Mouse (Mus musculus): ENCODE data around the gene Olfr668. TPM values are rescaled to one million over a fixed set of nuclear protein-coding genes. Genes with fewer than 3 reads are reported as not detected.
"Not testable (repeated sequence)": the region's sequence is repeated elsewhere in the genome, so short reads cannot be mapped to it uniquely, and the experiment has no call there.

The Olfr668 gene
- not detected in 2 replicates for polyA plus RNA-seq (2015; fragmentation: Nextera tagmentation; extraction: Ambion mirVana)

DNA sequence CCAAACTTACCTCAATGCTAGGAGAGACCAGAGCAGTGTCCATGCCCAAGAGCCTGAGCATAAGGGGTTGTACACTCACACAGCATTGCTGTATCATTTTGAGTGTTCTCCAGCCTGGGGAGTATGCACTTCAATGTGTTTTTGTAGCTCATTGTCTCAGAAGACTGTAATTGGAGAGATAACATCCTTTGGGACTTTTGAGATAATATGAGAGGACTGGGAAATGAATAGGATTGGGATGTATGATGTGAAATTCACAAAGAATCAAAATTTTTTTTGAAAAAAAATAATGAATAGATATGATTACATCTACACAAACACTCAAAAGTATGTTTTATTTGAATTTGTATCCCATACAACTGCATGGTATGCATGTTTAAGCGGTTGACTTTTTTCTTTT lies at the start of gene Olfr668:
Olfr668 (minus strand) TSS at position 101 of the 400 bp plus-strand sequence.
- H3K9ac ChIP-seq = no peak within 1 kb of the TSS
- no peaks in the 10 kb centered on the region for H3K4me1 ChIP-seq
- 67% methylated on average over 1 of the region's 1 CpGs for WGBS

DNA sequence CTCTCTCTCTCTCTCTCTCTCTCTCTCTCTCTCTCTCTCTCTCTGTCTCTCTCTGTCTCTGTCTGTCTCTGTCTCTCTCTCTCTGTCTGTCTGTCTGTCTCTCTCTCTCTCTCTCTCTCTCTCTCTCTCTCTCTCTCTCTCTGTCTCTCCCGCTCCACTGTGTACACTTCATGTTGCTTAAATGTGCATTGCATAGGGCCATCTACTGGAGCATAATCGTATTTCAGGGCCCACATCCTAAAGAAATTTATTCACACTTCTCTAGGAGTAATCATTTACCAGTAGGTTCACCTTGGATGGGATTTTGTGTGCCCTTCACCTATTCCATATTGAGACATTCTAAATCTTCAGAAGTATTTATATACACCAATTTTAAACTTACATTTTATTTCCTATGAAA lies 44.6 kb upstream of the Olfr668 start:
- not testable (repeated sequence) for H3K36me3 ChIP-seq; H3K4me3 ChIP-seq; H3K4me1 ChIP-seq; H3K9ac ChIP-seq; ATAC-seq (ENCODE audit: borderline replicate concordance, extremely low read depth, low FRiP score, low TSS enrichment); H3K27ac ChIP-seq; H3K9me3 ChIP-seq; H3K27me3 ChIP-seq; H3K4me2 ChIP-seq
- 55% methylated on average over 2 of the region's 2 CpGs for WGBS

More for the DNA sequence above, at the start of gene Olfr668:
- H3K36me3 ChIP-seq = no peaks in the 10 kb centered on the region
- no peak for ATAC-seq (ENCODE audit: borderline replicate concordance, extremely low read depth, low FRiP score, low TSS enrichment)
- no peak within 1 kb of the TSS for H3K4me3 ChIP-seq
- no peak within 1 kb of the TSS for H3K27ac ChIP-seq
- no peaks in the 10 kb centered on the region for H3K9me3 ChIP-seq
- H3K4me2 ChIP-seq = no peak within 1 kb of the TSS
- no peaks in the 10 kb centered on the region for H3K27me3 ChIP-seq

DNA sequence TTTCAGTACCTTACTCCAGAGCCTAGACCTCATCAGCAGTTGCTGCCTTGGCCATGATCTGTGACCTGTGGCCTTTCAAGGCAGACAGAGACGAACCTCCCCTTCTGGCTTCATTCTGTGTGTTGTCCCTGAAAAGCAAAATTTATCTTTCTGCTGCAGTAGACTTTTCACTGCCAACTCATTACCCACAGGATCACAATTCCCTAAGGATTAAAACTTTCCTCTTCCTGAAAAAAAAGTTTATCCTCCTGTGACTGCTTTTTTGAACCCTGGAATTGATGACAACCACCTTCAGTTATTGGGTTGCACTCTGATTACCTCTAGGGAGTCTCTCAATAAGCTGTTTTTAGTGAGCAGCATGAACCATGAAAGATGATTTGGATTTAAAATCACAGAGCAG lies 34.7 kb upstream of the Olfr668 start, which contains the start of gene Olfr670:
Olfr670 (minus strand) TSS at position 101 of the 400 bp plus-strand sequence.
- Histone ChIP-seq H3K4me3 (no peak within 1 kb of the TSS), H3K36me3 (no peaks in the 10 kb centered on the region), H3K27ac (no peak within 1 kb of the TSS), H3K4me2 (no peak within 1 kb of the TSS), H3K9me3 (no peaks in the 10 kb centered on the region), H3K27me3 (no peaks in the 10 kb centered on the region), H3K4me1 (no peaks in the 10 kb centered on the region), H3K9ac (no peak within 1 kb of the TSS)
- ATAC-seq (ENCODE audit: borderline replicate concordance, extremely low read depth, low FRiP score, low TSS enrichment) = no peak
- 33% methylated on average over 1 of the region's 1 CpGs for WGBS

DNA sequence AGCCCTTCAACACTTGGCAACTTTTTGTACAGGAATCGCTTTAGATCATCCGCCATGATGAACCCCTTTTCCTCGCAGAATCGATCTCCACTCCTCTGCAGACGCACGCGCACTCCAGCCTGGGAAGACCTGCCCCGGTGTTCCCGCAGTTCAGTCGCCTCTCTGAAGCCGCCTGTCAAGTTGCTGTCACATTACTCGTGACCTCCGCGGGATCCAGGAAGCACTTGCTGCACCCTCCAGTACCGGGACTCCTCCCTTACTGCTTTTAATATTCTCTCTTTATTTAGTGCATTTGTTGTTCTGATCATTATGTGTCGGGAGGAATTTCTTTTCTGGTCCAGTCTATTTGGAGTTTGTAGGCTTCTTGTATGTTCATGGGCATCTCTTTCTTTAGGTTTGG lies 22.4 kb upstream of the Olfr668 start:
- 92% methylated on average over 16 of the region's 16 CpGs for WGBS
- not testable (repeated sequence) for H3K9me3 ChIP-seq; H3K27ac ChIP-seq; H3K4me2 ChIP-seq; H3K9ac ChIP-seq; H3K4me1 ChIP-seq; H3K36me3 ChIP-seq; H3K27me3 ChIP-seq; H3K4me3 ChIP-seq; ATAC-seq (ENCODE audit: borderline replicate concordance, extremely low read depth, low FRiP score, low TSS enrichment)

DNA sequence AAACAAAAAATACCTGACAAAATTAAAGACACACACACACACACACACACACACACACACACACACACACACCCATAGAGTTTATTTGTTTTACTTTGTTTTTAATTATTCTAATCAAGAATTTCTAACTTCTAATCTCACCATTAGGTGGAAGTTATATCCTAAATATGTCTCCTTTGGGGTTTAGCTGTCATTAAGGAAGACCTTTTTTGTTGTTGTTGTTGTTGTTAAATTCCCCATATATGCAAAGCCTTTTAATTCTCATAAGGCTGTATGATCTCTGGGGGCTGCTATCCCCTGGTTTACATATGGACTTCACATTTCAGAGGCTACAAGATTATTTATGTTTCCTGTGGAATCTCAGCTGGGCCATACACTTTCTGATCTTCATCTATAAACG lies 6.1 kb upstream of the Olfr668 start, which contains the start of gene Olfr669:
Olfr669 (plus strand) TSS at position 301 of the 400 bp plus-strand sequence.
- Histone ChIP-seq H3K4me3 (no peak within 1 kb of the TSS), H3K9me3 (no peaks in the 10 kb centered on the region), H3K4me2 (no peak within 1 kb of the TSS), H3K27ac (no peak within 1 kb of the TSS), H3K4me1 (no peaks in the 10 kb centered on the region), H3K9ac (no peak within 1 kb of the TSS), H3K36me3 (no peaks in the 10 kb centered on the region), H3K27me3 (no peaks in the 10 kb centered on the region)
- 62% methylated on average over 1 of the region's 1 CpGs for WGBS
- ATAC-seq (ENCODE audit: borderline replicate concordance, extremely low read depth, low FRiP score, low TSS enrichment) = no peak

DNA sequence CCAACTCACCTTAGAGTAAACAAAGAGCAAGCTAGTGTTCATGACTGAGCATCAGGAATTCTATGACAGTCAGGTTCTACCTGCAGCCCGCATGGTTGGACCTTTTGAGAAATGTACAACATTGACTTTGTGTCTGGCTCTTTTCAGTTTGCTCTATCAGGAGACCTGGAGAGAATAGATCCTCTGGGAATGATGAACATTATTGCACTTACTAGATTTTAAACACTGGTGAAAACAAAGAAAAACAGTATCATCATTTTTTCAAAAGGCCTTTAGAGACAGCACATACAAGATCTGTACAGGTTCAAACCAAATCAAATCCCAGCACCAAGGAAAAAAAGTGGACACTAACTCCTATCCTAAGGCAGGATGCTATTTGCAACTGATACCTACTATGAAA lies 6.5 kb downstream of the Olfr668 start, which contains the start of gene Olfr667:
Olfr667 (minus strand) TSS at position 101 of the 400 bp plus-strand sequence.
- no peaks in the 10 kb centered on the region for H3K9me3 ChIP-seq
- H3K36me3 ChIP-seq = no peaks in the 10 kb centered on the region
- no peak within 1 kb of the TSS for H3K4me2 ChIP-seq
- ATAC-seq (ENCODE audit: borderline replicate concordance, extremely low read depth, low FRiP score, low TSS enrichment) = no peak
- H3K27me3 ChIP-seq = no peaks in the 10 kb centered on the region
- H3K4me3 ChIP-seq = no peak within 1 kb of the TSS
- H3K27ac ChIP-seq = no peak within 1 kb of the TSS
- H3K9ac ChIP-seq = no peak within 1 kb of the TSS
- no peaks in the 10 kb centered on the region for H3K4me1 ChIP-seq
- WGBS = 79% methylated on average over 1 of the region's 1 CpGs

DNA sequence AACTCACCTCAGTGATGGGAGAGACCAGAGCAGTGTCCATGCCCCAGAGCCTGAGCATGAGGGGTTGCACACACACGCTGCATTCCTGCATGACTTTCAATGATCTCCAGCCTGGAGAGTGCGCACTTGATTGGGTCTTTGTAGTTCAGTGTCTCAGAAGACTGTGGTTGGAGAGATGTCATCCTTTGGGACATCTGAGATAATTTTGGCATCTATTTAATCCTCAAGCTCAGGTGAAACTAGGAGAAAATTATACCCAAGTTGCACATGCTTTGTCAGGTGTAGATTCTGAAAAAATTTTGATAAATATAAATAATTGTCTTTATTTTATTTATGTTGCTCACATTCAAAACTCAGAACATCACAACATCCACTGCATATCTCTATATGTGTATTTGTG lies 32.0 kb downstream of the Olfr668 start, which contains the start of gene Olfr666:
Olfr666 (minus strand) TSS at position 101 of the 400 bp plus-strand sequence.
- no peaks in the 10 kb centered on the region for H3K36me3 ChIP-seq
- no peak for ATAC-seq (ENCODE audit: borderline replicate concordance, extremely low read depth, low FRiP score, low TSS enrichment)
- no peak within 1 kb of the TSS for H3K4me3 ChIP-seq
- no peaks in the 10 kb centered on the region for H3K4me1 ChIP-seq
- H3K9ac ChIP-seq = no peak within 1 kb of the TSS
- no peak within 1 kb of the TSS for H3K4me2 ChIP-seq
- no peaks in the 10 kb centered on the region for H3K9me3 ChIP-seq
- WGBS = 83% methylated on average over 2 of the region's 2 CpGs
- no peak within 1 kb of the TSS for H3K27ac ChIP-seq
- no peaks in the 10 kb centered on the region for H3K27me3 ChIP-seq

DNA sequence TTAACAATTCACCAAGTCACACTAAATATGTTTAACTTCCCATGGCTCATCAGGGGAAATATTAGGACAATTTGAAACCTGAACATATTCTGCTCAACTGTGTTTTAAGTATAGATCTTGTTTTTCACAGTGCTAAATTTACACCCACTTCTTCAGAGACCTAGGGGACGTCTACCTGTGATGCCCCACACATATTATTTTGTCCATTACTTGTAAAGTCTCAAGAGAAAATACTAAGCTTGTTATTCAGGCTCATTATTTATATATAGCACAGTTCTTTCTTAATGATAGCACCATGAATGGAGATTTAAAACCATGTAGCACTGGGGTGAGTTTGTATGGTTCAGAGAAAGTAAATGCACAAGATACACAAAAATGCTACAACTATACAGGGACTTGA lies 50.1 kb downstream of the Olfr668 start, which contains the start of gene Olfr665:
Olfr665 (plus strand) TSS at position 301 of the 400 bp plus-strand sequence.
- Histone ChIP-seq H3K4me3 (no peak within 1 kb of the TSS), H3K27me3 (no peaks in the 10 kb centered on the region), H3K36me3 (no peaks in the 10 kb centered on the region), H3K9me3 (no peaks in the 10 kb centered on the region), H3K9ac (no peak within 1 kb of the TSS), H3K4me1 (no peaks in the 10 kb centered on the region), H3K27ac (no peak within 1 kb of the TSS), H3K4me2 (no peak within 1 kb of the TSS)
- ATAC-seq (ENCODE audit: borderline replicate concordance, extremely low read depth, low FRiP score, low TSS enrichment) = no peak
- 24% methylated on average over 1 of the region's 1 CpGs for WGBS

Other genes with a start within 250 kb of the Olfr668 start
- not detected in 2 replicates for gene Olfr661, start 241.6 kb downstream of the Olfr668 start, polyA plus RNA-seq (2015; fragmentation: Nextera tagmentation; extraction: Ambion mirVana)
- not detected in 2 replicates for gene Usp17le, start 150.6 kb downstream of the Olfr668 start, polyA plus RNA-seq (2015; fragmentation: Nextera tagmentation; extraction: Ambion mirVana)
- not detected in 2 replicates for gene Usp17lb, start 85.5 kb downstream of the Olfr668 start, polyA plus RNA-seq (2015; fragmentation: Nextera tagmentation; extraction: Ambion mirVana)
- not detected in 2 replicates for gene Usp17la, start 71.0 kb downstream of the Olfr668 start, polyA plus RNA-seq (2015; fragmentation: Nextera tagmentation; extraction: Ambion mirVana)
- not detected in 2 replicates for gene Olfr665, start 50.0 kb downstream of the Olfr668 start, polyA plus RNA-seq (2015; fragmentation: Nextera tagmentation; extraction: Ambion mirVana)
- not detected in 2 replicates for gene Olfr666, start 32.1 kb downstream of the Olfr668 start, polyA plus RNA-seq (2015; fragmentation: Nextera tagmentation; extraction: Ambion mirVana)
- not detected in 2 replicates for gene Olfr667, start 6.6 kb downstream of the Olfr668 start, polyA plus RNA-seq (2015; fragmentation: Nextera tagmentation; extraction: Ambion mirVana)
- gene Olfr669, start 6.2 kb upstream of the Olfr668 start, polyA plus RNA-seq (2015; fragmentation: Nextera tagmentation; extraction: Ambion mirVana) = not detected in 2 replicates
- not detected in 2 replicates for gene Olfr670, start 34.6 kb upstream of the Olfr668 start, polyA plus RNA-seq (2015; fragmentation: Nextera tagmentation; extraction: Ambion mirVana)
- not detected in 2 replicates for gene Olfr671, start 51.1 kb upstream of the Olfr668 start, polyA plus RNA-seq (2015; fragmentation: Nextera tagmentation; extraction: Ambion mirVana)
- gene Olfr672, start 74.0 kb upstream of the Olfr668 start, polyA plus RNA-seq (2015; fragmentation: Nextera tagmentation; extraction: Ambion mirVana) = not detected in 2 replicates
- gene Olfr675, start 100.4 kb upstream of the Olfr668 start, polyA plus RNA-seq (2015; fragmentation: Nextera tagmentation; extraction: Ambion mirVana) = not detected in 2 replicates
- gene Olfr676, start 104.6 kb upstream of the Olfr668 start, polyA plus RNA-seq (2015; fragmentation: Nextera tagmentation; extraction: Ambion mirVana) = not detected in 2 replicates
- not detected in 2 replicates for gene Olfr677, start 123.3 kb upstream of the Olfr668 start, polyA plus RNA-seq (2015; fragmentation: Nextera tagmentation; extraction: Ambion mirVana)
- not detected in 2 replicates for gene Olfr678, start 136.4 kb upstream of the Olfr668 start, polyA plus RNA-seq (2015; fragmentation: Nextera tagmentation; extraction: Ambion mirVana)
- gene Olfr679, start 153.1 kb upstream of the Olfr668 start, polyA plus RNA-seq (2015; fragmentation: Nextera tagmentation; extraction: Ambion mirVana) = not detected in 2 replicates
- not detected in 2 replicates for gene Olfr680-ps1, start 164.8 kb upstream of the Olfr668 start, polyA plus RNA-seq (2015; fragmentation: Nextera tagmentation; extraction: Ambion mirVana)
- gene Olfr681, start 188.8 kb upstream of the Olfr668 start, polyA plus RNA-seq (2015; fragmentation: Nextera tagmentation; extraction: Ambion mirVana) = not detected in 2 replicates
- not detected in 2 replicates for gene Olfr683, start 219.0 kb upstream of the Olfr668 start, polyA plus RNA-seq (2015; fragmentation: Nextera tagmentation; extraction: Ambion mirVana)
- not detected in 2 replicates for gene Olfr684, start 235.6 kb upstream of the Olfr668 start, polyA plus RNA-seq (2015; fragmentation: Nextera tagmentation; extraction: Ambion mirVana)

All from lung, embryonic 15.5 days (tissue).